Mouse (Mus musculus) bone marrow macrophage, adult 2 months (primary cell): ENCODE data around the gene Rnf130. TPM values are rescaled to one million over a fixed set of nuclear protein-coding genes. Genes with fewer than 3 reads are reported as not detected.

ENCODE experiments used
- H3K27ac ChIP-seq: 2 replicates; pipeline ENCODE4 v1.5.1; 2012; ENCODE audit warnings: low read depth, low read length; ENCODE audit not compliant: insufficient read depth
- H3K4me1 ChIP-seq: 2 replicates; pipeline ENCODE4 v1.6.1; 2012; ENCODE audit warnings: low read length; ENCODE audit not compliant: control insufficient read depth, insufficient read depth
- H3K4me3 ChIP-seq: 2 replicates; pipeline ENCODE4 v1.5.1; 2012; ENCODE audit warnings: mild to moderate bottlenecking, low read length, moderate library complexity; ENCODE audit not compliant: insufficient read depth
- CTCF ChIP-seq: IDR thresholded peaks from 2 replicates; pipeline ENCODE4 v1.5.1; 2012; ENCODE audit warnings: low read depth, mild to moderate bottlenecking, low read length, moderate library complexity
- POLR2A ChIP-seq: IDR thresholded peaks from 2 replicates; pipeline ENCODE4 v1.6.1; 2012; ENCODE audit warnings: mild to moderate bottlenecking, low read depth, low read length, borderline replicate concordance
- polyA plus RNA-seq: library from polyadenylated mRNA; stranded (reverse); fragments of >200 nt; gene quantifications from 2 replicates; pipeline ENCODE4 v1.2.4, GENCODE M21; 2012; ENCODE audit not compliant: missing spikeins, insufficient read depth, insufficient read length

Rnf130 gene
- polyA plus RNA-seq, 1 experiment, result 504 TPM

- no peak overlapping the region for H3K4me3 ChIP-seq
- TF ChIP-seq POLR2A (no peak), CTCF (no peak)
These were observed 48.7 kb downstream of the Rnf130 start for GRCm38 (mm10) chr11:50073830-50074229.

GRCm38 (mm10) chr11:50076756-50077155 lies 51.6 kb downstream of the Rnf130 start:
- Histone ChIP-seq H3K27ac (no peak overlapping the region), H3K4me1 (peaks cover 6% of the 10 kb centered on the region), H3K4me3 (no peak overlapping the region)
- TF ChIP-seq CTCF (no peak), POLR2A (no peak)

More at GRCm38 (mm10) chr11:50073830-50074229, 48.7 kb downstream of the Rnf130 start:
- peaks cover 4% of the 10 kb centered on the region; the same call in 1 of the 2 replicates for H3K4me1 ChIP-seq
- no peak overlapping the region for H3K27ac ChIP-seq

- peaks cover 4% of the 10 kb centered on the region for H3K4me1 ChIP-seq
- TF ChIP-seq POLR2A, result no peak
- TF ChIP-seq CTCF, result no peak
- H3K4me3 ChIP-seq, result no peak overlapping the region
- peak overlapping the region; percentile 45; the same call in 1 of the 2 replicates for H3K27ac ChIP-seq
These were observed 56.4 kb downstream of the Rnf130 start for GRCm38 (mm10) chr11:50081365-50082190.

- TF ChIP-seq POLR2A, result no peak
- no peak for TF ChIP-seq CTCF
- H3K4me1 ChIP-seq, result peaks cover 2% of the 10 kb centered on the region
- no peak overlapping the region for H3K4me3 ChIP-seq
- no peak overlapping the region for H3K27ac ChIP-seq
These were observed 61.1 kb downstream of the Rnf130 start for GRCm38 (mm10) chr11:50086211-50086610.

- H3K27ac ChIP-seq, result no peak overlapping the region
- no peak for TF ChIP-seq CTCF
- TF ChIP-seq POLR2A, result no peak
- no peak overlapping the region for H3K4me3 ChIP-seq
- H3K4me1 ChIP-seq, result no peaks in the 10 kb centered on the region
These were observed 64.7 kb downstream of the Rnf130 start for GRCm38 (mm10) chr11:50089840-50090239.

- TF ChIP-seq CTCF (no peak), POLR2A (no peak)
These were observed 66.0 kb downstream of the Rnf130 start for GRCm38 (mm10) chr11:50090982-50091675.

GRCm38 (mm10) chr11:50091681-50092080 lies 66.5 kb downstream of the Rnf130 start:
- TF ChIP-seq CTCF, result no peak
- no peak for TF ChIP-seq POLR2A
- Histone ChIP-seq H3K4me3 (no peak overlapping the region), H3K27ac (no peak overlapping the region), H3K4me1 (no peaks in the 10 kb centered on the region)

More at GRCm38 (mm10) chr11:50090982-50091675, 66.0 kb downstream of the Rnf130 start:
- H3K4me3 ChIP-seq, result no peak overlapping the region
- H3K4me1 ChIP-seq, result no peaks in the 10 kb centered on the region
- H3K27ac ChIP-seq, result no peak overlapping the region

GRCm38 (mm10) chr11:50095661-50096060 lies 70.5 kb downstream of the Rnf130 start:
- Histone ChIP-seq H3K4me3 (no peak overlapping the region), H3K4me1 (peaks cover 12% of the 10 kb centered on the region)

GRCm38 (mm10) chr11:50097091-50097490 lies 71.9 kb downstream of the Rnf130 start:
- TF ChIP-seq POLR2A (no peak), CTCF (no peak)
- no peak overlapping the region for H3K27ac ChIP-seq
- no peak overlapping the region for H3K4me3 ChIP-seq
- H3K4me1 ChIP-seq, result peaks cover 12% of the 10 kb centered on the region

More at GRCm38 (mm10) chr11:50095661-50096060, 70.5 kb downstream of the Rnf130 start:
- TF ChIP-seq POLR2A (no peak), CTCF (no peak)
- H3K27ac ChIP-seq, result no peak overlapping the region
